Mouse (Mus musculus): ENCODE data around the gene Brd4. TPM values are rescaled to one million over a fixed set of nuclear protein-coding genes. Genes with fewer than 3 reads are reported as not detected.

Gene Brd4
- polyA plus RNA-seq, 1 experiment from 2014 or later = 51.0 TPM

DNA sequence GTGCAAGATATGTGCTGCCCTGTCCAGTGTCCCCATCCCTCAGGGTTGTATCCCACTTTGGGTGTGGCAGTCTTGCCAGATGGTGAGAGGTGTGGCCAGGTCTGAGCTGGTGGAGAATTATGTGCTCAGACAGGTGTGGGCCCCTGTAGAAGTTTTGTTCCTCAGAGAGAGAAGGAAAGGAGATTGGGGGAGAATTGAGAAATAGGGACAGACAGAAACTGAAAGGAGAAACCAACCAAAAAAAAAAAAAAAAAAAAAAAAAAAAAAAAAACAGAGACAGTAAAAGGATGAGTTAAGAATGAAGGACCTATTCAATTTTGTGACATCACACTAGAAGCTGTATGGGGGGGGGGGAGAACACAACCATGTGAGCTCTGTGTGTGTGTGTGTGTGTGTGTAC lies 119.7 kb downstream of the Brd4 start:
- Histone ChIP-seq H3K9me3 (replicated peaks; ENCODE audit: control insufficient read depth, low read length) (no peaks in the 10 kb centered on the region), H3K9ac (ENCODE audit: low read length) (no peak overlapping the region), H3K4me3 (ENCODE audit: low read depth, low read length) (no peak overlapping the region), H3K36me3 (ENCODE audit: control insufficient read depth, insufficient read depth, low read length) (no peaks in the 10 kb centered on the region), H3K27me3 (replicated peaks; ENCODE audit: control insufficient read depth, insufficient read depth, low read length) (no peaks in the 10 kb centered on the region), H3K4me1 (ENCODE audit: control insufficient read depth, insufficient read depth, low read length) (peaks cover 4% of the 10 kb centered on the region), H3K27ac (ENCODE audit: low read depth, low read length) (peak overlapping the region; percentile 52; the same call in 1 of the 2 replicates), H3K4me2 (ENCODE audit: low read length) (no peak overlapping the region)
- no peak for ATAC-seq
- no peak for DNase-seq (ENCODE audit: low spot score)

GRCm38 (mm10) chr17:32163910-32164650 lies 120.4 kb downstream of the Brd4 start:
- Histone ChIP-seq H3K4me3 (ENCODE audit: low read depth, low read length) (no peak overlapping the region), H3K4me2 (ENCODE audit: low read length) (no peak overlapping the region), H3K27ac (ENCODE audit: low read depth, low read length) (peak overlapping the region; percentile 52; the same call in 1 of the 2 replicates), H3K9ac (ENCODE audit: low read length) (no peak overlapping the region), H3K4me1 (ENCODE audit: control insufficient read depth, insufficient read depth, low read length) (peaks cover 4% of the 10 kb centered on the region), H3K27me3 (replicated peaks; ENCODE audit: control insufficient read depth, insufficient read depth, low read length) (no peaks in the 10 kb centered on the region), H3K9me3 (replicated peaks; ENCODE audit: control insufficient read depth, low read length) (no peaks in the 10 kb centered on the region), H3K36me3 (ENCODE audit: control insufficient read depth, insufficient read depth, low read length) (no peaks in the 10 kb centered on the region)
- 58% methylated on average over 6 of the region's 6 CpGs for WGBS
- DNase-seq (ENCODE audit: low spot score) (peak; percentile 28), ATAC-seq (no peak)

DNA sequence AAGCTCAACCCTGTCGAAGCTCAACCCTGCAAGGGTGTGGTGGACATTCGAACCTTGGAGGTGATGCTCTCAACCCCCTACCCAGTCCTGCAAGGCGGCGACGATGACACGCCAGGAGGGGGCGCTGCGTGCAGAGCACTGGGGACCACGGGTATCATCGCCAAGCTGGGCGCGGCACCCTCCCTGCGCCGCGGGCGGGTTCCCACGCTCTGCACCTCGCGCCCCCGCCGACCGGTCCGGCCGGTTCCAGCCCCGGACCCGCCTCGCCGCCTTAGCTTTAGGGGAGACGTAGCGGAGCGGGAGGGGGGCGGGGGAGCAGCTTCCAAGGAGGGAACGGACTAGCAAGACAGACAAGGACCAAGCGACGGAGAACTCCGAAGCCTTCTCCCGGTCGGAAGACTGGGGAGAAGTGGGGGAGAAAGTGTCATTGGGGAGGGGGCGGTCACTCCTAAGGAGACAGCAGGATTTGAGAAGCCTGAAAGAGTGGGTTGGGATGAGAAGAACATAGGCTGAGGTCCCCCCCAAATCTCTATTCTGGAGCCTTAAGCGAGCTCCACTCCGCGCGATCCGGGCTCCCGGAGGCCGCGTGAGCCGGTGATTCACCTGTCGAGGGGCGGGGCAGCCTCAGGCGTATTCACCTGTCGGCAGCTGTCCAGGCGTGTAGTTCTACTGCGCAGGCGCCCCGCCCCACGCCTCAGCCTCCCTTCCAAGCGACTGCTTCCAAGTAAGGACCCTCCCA lies 122.2 kb downstream of the Brd4 start:
- H3K4me1 ChIP-seq (ENCODE audit: control insufficient read depth, insufficient read depth, low read length) = peaks cover 4% of the 10 kb centered on the region
- peak overlapping the region; percentile 67 for H3K9ac ChIP-seq (ENCODE audit: low read length)
- 0 out of 2 replicates have a peak, but pooled peaks cover 5% of the 10 kb centered on the region for H3K36me3 ChIP-seq (ENCODE audit: control insufficient read depth, insufficient read depth, low read length)
- WGBS = 2% methylated on average over 57 of the region's 58 CpGs
- no peak overlapping the region for H3K27ac ChIP-seq (ENCODE audit: low read depth, low read length)
- H3K4me3 ChIP-seq (ENCODE audit: low read depth, low read length) = peak overlapping the region; percentile 58
- ATAC-seq (peak; percentile 45), DNase-seq (ENCODE audit: low spot score) (peak; percentile 76)
- H3K4me2 ChIP-seq (ENCODE audit: low read length) = peak overlapping the region; percentile 88
- no peaks in the 10 kb centered on the region for H3K9me3 ChIP-seq (replicated peaks; ENCODE audit: control insufficient read depth, low read length)
- H3K27me3 ChIP-seq (replicated peaks; ENCODE audit: control insufficient read depth, insufficient read depth, low read length) = no peaks in the 10 kb centered on the region

DNA sequence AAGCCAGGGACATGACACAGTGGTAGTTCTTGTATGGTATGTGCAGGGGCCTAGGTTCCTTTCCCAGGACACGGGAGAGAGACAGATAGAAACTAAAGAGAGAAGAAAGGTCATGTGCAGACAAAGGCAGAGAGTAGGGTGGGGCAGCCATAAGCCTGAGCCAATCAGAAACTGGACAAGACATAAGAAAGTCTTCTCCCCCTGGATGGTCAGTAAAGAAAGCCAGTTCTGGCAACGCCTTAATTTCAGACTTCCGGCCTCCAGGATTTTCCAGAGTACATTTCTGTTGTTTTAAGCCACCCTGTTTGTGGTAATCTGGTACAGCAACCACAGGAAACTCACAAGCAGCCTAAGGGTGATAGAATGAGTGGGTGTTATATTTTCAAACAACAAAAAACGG lies 123.6 kb downstream of the Brd4 start:
- H3K4me3 ChIP-seq (ENCODE audit: low read depth, low read length) = no peak overlapping the region
- H3K27me3 ChIP-seq (replicated peaks; ENCODE audit: control insufficient read depth, insufficient read depth, low read length) = no peaks in the 10 kb centered on the region
- WGBS = 80% methylated on average over 4 of the region's 4 CpGs
- no peak overlapping the region for H3K9ac ChIP-seq (ENCODE audit: low read length)
- H3K36me3 ChIP-seq (ENCODE audit: control insufficient read depth, insufficient read depth, low read length) = peaks cover 12% of the 10 kb centered on the region; the same call in 1 of the 2 replicates
- ATAC-seq = no peak
- no peak overlapping the region for H3K4me2 ChIP-seq (ENCODE audit: low read length)
- H3K27ac ChIP-seq (ENCODE audit: low read depth, low read length) = no peak overlapping the region
- H3K9me3 ChIP-seq (replicated peaks; ENCODE audit: control insufficient read depth, low read length) = no peaks in the 10 kb centered on the region
- peaks cover 4% of the 10 kb centered on the region for H3K4me1 ChIP-seq (ENCODE audit: control insufficient read depth, insufficient read depth, low read length)
- no peak for DNase-seq (ENCODE audit: low spot score)

DNA sequence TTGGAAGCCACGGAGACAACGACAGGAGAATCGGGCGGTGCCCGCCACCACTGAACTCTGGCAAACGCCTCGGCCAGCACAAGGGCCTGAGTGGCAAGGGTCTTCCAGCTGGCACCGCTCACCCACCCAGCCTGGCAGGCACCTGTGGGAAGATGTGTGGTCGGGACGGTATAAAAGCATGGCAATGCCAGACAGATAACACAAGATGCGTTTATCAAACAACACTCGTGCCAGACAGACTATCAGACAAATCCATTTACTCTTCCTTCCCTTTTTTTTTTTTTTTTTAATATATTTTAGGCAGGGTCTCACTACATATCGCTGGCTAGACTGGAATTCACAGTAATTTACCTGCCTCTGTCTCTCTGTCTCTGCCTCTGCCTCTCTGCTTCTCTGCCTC lies 125.7 kb downstream of the Brd4 start:
- Histone ChIP-seq H3K9me3 (replicated peaks; ENCODE audit: control insufficient read depth, low read length) (no peaks in the 10 kb centered on the region), H3K27me3 (replicated peaks; ENCODE audit: control insufficient read depth, insufficient read depth, low read length) (no peaks in the 10 kb centered on the region), H3K4me1 (ENCODE audit: control insufficient read depth, insufficient read depth, low read length) (no peaks in the 10 kb centered on the region; the same call in none of the 2 replicates), H3K4me2 (ENCODE audit: low read length) (no peak overlapping the region), H3K9ac (ENCODE audit: low read length) (no peak overlapping the region), H3K4me3 (ENCODE audit: low read depth, low read length) (no peak overlapping the region), H3K36me3 (ENCODE audit: control insufficient read depth, insufficient read depth, low read length) (peaks cover 24% of the 10 kb centered on the region), H3K27ac (ENCODE audit: low read depth, low read length) (no peak overlapping the region)
- DNase-seq (ENCODE audit: low spot score) (no peak), ATAC-seq (no peak)
- WGBS = 89% methylated on average over 13 of the region's 13 CpGs

GRCm38 (mm10) chr17:32146718-32147117 lies 137.8 kb downstream of the Brd4 start:
- H3K4me3 ChIP-seq (ENCODE audit: low read depth, low read length) = no peak overlapping the region
- 87% methylated on average over 8 of the region's 8 CpGs for WGBS
- DNase-seq (ENCODE audit: low spot score) (peak; percentile 33), ATAC-seq (peak; percentile 49; the same call in 1 of the 2 replicates)
- no peak overlapping the region for H3K9ac ChIP-seq (ENCODE audit: low read length)
- no peak overlapping the region for H3K27ac ChIP-seq (ENCODE audit: low read depth, low read length)
- no peaks in the 10 kb centered on the region for H3K4me1 ChIP-seq (ENCODE audit: control insufficient read depth, insufficient read depth, low read length)
- H3K36me3 ChIP-seq (ENCODE audit: control insufficient read depth, insufficient read depth, low read length) = peaks cover 46% of the 10 kb centered on the region
- H3K9me3 ChIP-seq (replicated peaks; ENCODE audit: control insufficient read depth, low read length) = no peaks in the 10 kb centered on the region
- H3K4me2 ChIP-seq (ENCODE audit: low read length) = no peak overlapping the region
- H3K27me3 ChIP-seq (replicated peaks; ENCODE audit: control insufficient read depth, insufficient read depth, low read length) = no peaks in the 10 kb centered on the region

Other genes with a start within 250 kb of the Brd4 start
- 29.0 and 29.5 TPM in 2 replicates for gene Rrp1b, start 248.6 kb downstream of the Brd4 start, polyA plus RNA-seq (2014; fragmentation: Nextera tagmentation; extraction: Ambion mirVana)
- gene Hsf2bp, start 248.4 kb downstream of the Brd4 start, polyA plus RNA-seq (2014; fragmentation: Nextera tagmentation; extraction: Ambion mirVana) = 0.33 and 0.62 TPM in 2 replicates
- gene Notch3, start 117.9 kb downstream of the Brd4 start, polyA plus RNA-seq (2014; fragmentation: Nextera tagmentation; extraction: Ambion mirVana) = 5.6 and 6.0 TPM in 2 replicates
- not detected in 2 replicates for gene Ephx3, start 95.2 kb downstream of the Brd4 start, polyA plus RNA-seq (2014; fragmentation: Nextera tagmentation; extraction: Ambion mirVana)
- gene Akap8, start 36.5 kb upstream of the Brd4 start, polyA plus RNA-seq (2014; fragmentation: Nextera tagmentation; extraction: Ambion mirVana) = 33.9 and 40.1 TPM in 2 replicates
- 66.6 and 82.4 TPM in 2 replicates for gene Akap8l, start 65.9 kb upstream of the Brd4 start, polyA plus RNA-seq (2014; fragmentation: Nextera tagmentation; extraction: Ambion mirVana)
- gene Wiz, start 104.7 kb upstream of the Brd4 start, polyA plus RNA-seq (2014; fragmentation: Nextera tagmentation; extraction: Ambion mirVana) = 29.2 and 35.6 TPM in 2 replicates
- 0.52 and 1.2 TPM in 2 replicates for gene Rasal3, start 118.9 kb upstream of the Brd4 start, polyA plus RNA-seq (2014; fragmentation: Nextera tagmentation; extraction: Ambion mirVana)
- not detected in 2 replicates for gene Pglyrp2, start 139.4 kb upstream of the Brd4 start, polyA plus RNA-seq (2014; fragmentation: Nextera tagmentation; extraction: Ambion mirVana)
- gene Cyp4f39, start 168.0 kb upstream of the Brd4 start, polyA plus RNA-seq (2014; fragmentation: Nextera tagmentation; extraction: Ambion mirVana) = 0.33 and 0.95 TPM in 2 replicates
- 4.1 and 5.8 TPM in 2 replicates for gene Cyp4f17, start 221.3 kb upstream of the Brd4 start, polyA plus RNA-seq (2014; fragmentation: Nextera tagmentation; extraction: Ambion mirVana)

Measured in forebrain, embryonic 14.5 days (tissue).